Mouse (Mus musculus): ENCODE results near the gene Klri2.
"Not testable (repeated sequence)": the region's sequence is repeated elsewhere in the genome, so short reads cannot be mapped to it uniquely, and the experiment has no call there.

Klri2 gene

DNA sequence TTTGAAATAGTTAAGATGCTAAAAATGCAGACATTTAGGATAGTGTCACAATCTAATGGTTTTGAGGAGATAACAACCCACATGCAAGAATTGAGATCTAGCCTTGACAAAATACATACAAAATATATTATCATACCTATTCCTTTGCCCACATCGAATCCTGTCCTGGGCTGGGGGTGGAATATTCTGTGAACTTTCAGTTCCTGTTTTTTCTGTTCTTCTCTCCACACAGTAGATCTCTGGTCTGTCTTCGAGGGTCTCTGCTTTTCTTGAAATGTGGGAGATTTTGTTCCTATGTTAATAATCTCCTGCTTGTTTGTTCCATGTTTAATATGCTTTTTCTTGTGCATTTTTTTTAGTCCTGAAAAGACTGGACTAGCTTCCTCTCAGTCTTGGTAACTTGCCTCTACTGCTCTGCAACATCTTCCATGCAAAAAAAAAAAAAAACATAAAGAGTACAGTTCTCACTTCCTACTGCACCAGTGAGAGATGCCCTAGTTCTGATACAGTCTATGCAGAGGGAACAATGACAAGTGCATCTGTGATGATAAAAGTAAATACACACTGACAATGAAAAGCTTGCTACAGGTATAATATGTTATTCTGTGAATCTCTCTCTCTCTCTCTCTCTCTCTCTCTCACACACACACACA is at the start of gene Klri2:
Gene Klri2 (minus strand): TSS at position 416 of the 653 bp plus-strand sequence.
- no peak for DNase-seq (ENCODE audit: low spot score in 2 of 2)

DNA sequence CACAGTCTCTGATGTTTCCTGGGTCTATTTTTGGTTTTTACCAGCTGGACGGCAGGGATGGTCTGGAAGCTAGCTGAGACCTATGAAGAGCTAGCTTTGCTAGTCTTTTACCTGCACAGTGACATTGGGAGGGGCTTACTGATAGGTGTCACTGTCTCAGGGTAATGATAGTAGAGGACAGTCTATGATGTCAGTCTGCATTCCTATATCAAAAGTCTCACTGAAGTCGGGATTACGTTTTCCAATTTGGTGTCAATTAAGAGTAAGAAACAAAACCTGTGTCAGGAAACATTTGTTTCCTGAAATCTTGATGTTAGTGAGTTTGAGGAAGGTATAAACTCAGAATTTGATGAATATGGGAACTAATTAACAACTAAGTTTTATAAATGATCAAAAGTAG is 43.9 kb upstream of the Klri2 start, which contains the start of gene Gm156:
Gene Gm156 (minus strand): TSS at position 101 of the 400 bp plus-strand sequence.
- DNase-seq (ENCODE audit: low spot score in 2 of 2): not testable (repeated sequence)

DNA sequence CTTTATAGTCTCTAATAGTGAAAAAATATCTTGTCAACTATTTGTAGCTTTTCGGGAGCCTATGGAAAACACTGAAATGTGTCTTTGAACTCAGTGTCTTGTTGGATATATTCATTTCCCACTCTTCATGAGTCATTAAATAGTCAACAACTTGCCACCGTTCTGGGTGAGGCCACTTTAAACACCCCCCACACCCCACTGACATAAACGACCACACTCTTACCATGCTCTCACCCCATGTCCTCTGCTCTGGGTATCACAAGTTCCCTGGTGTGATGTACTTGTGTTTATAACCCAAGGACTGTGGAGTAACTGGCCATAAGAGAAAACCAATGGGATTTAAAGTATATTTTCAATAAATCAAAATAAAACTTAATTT is 7.4 kb upstream of the Klri2 start:
- DNase-seq (ENCODE audit: low spot score in 2 of 2): no peak

- DNase-seq (ENCODE audit: low spot score in 2 of 2): no peak
Measured at GRCm38 (mm10) chr6:129747016-129747653, 6.9 kb upstream of the Klri2 start.

- DNase-seq (ENCODE audit: low spot score in 2 of 2): no peak
Measured at GRCm38 (mm10) chr6:129746151-129746550, 5.9 kb upstream of the Klri2 start.

DNA sequence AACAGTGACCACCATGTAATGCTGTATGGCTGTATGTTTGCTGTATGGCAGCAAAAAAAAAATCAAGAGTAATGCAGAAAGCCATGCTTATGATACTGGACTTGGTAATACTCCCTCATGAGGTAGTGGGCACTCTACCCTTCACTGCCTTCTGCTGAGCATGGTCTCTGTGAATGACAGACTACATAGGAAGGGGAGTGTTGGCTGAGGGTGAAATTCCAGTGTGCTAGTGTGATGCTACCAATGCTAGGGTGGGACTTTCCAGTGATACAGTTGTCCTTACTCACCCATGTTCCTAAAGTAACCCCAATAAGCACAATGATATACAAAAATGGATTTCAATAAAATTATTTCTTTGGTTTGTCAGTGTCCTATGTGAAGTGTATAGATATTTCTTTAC is 3.9 kb downstream of the Klri2 start:
- no peak for DNase-seq (ENCODE audit: low spot score in 2 of 2)

DNA sequence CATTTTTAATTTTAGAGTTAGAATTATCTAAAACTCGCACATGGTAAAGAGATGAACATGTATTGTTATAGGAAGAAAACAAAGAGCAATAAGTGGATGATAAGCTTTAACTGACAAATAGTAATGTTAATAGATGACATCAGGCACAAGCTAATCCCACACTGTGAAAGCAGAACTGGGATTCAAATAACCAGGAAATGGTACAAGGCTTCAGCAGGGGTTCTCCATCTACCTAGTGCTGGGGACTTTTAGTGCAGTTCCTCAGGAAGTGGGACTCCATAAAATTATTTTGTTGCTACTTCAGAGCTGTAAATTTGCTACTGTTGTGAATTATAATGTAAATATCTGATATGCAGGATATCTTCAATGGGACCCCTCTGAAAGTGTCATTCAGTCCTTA is 13.0 kb downstream of the Klri2 start:
- DNase-seq (ENCODE audit: low spot score in 2 of 2): no peak

DNA sequence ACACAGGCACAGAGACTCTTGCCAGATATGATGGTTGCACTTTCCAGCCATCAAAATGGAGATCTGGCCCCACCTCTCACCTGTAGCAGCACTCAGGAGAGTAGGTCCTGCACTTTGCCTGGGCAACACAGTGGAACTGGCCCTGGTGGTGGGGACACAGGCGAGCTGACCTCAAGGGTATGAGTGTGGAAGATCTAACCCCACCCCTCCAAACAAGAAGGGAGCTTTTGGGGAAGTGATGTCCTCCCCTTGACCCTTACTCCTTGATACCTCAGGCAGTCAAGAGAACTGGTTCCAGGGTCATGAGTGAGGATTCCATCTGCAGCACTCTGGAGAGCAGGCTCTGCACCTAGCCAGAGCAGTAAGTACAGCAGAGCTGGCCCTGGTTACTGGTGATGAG is 18.9 kb downstream of the Klri2 start:
- DNase-seq (ENCODE audit: low spot score in 2 of 2): no peak

DNA sequence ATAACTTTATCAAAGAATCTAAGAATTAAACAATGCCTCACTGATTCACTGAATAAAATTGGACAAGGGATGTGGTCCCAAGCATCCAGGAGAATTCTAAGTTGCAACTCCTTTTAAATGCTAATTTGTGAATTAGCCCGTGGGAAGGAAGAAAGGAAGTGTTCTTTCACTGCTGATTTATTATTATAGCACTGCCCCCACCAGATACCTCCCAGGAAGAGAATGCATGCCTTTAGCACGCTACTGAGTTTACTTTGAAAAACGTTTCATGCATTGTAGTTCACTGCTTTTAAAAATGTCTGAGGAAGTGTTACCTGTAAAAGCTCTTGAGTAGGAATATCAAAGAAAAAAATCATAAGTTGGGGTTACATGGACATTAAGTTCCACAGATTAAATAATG is 19.8 kb downstream of the Klri2 start:
- no peak for DNase-seq (ENCODE audit: low spot score in 2 of 2)

DNA sequence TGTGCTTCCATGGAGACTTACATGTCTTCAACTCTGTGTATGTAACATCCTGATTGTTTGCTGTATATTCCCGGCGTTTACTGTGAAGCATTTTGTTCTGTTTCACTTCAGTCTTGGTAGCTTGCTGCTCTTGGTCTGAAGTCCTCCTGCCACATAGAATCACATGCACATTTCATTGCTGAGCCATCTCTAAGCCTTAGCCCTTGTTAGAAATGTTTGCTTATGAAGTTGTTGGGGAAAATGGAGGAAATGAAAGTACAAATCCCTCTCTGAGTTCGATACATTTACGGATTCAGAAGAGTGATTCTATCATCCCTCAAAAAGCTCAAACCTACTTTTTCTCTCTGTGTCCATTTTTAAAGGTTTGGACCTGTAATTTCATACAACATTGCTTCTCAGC is 23.3 kb downstream of the Klri2 start, which contains the start of gene Klri1:
Gene Klri1 (minus strand): TSS at position 101 of the 400 bp plus-strand sequence.
- no peak for DNase-seq (ENCODE audit: low spot score in 2 of 2)

DNA sequence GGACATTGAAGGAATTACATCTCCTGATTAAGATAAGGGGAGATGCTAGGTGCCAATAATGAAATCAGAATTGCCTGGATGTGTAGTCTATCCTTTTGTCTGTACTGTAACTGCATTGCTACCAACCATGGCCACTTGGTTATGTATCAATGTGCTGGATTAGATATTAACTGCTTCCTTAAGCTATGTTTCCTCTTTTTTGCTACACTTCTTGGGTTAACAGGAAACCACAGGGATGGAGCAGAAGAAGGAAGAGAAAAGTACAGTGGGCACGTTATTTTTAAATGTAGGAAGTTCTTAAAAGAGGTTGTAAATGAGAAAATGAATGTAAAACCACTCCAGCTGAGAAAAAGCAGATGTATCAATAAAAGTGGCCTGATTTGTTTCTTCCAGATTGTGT is 26.7 kb downstream of the Klri2 start:
- DNase-seq (ENCODE audit: low spot score in 2 of 2): no peak

GRCm38 (mm10) chr6:129691436-129691835 is 48.8 kb downstream of the Klri2 start:
- not testable (repeated sequence) for DNase-seq (ENCODE audit: low spot score in 2 of 2)

- peak; percentile 3 to 9 for DNase-seq (ENCODE audit: low spot score in 2 of 2)
Measured at GRCm38 (mm10) chr6:129680379-129680778, 59.9 kb downstream of the Klri2 start.

All from urinary bladder, adult 18-20 months (tissue).